Mouse (Mus musculus): ENCODE results near the gene Hras.
A peak's percentile ranks its signal among the peaks of the same experiment; 100 is the strongest.

Hras gene

DNA sequence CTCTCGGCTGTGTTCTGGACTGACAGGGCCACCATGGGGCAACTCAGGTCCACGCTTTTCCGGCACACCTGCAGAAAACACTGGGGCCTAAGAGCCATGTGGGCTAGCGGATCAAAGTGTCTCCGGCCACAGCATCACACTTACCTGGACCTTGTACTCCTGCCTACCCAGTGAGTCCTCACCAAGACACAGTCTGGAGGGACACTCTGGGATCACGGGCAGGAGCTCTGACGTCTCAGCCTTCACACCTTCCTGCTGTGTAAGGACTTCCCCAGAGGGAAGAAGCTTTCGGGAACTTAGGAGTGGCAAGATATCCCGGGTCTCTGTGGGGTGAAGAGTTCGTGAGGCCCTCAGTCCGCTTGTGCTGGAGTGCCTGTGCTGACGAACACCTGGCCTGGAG is 16.3 kb upstream of the Hras start:
- TF ChIP-seq NANOG (IDR thresholded peaks at IDR 0.05; ENCODE audit: borderline replicate concordance, low read length) (no peak), POU5F1 (IDR thresholded peaks at IDR 0.05; ENCODE audit: borderline replicate concordance, low read length) (no peak), CTCF (conservative IDR thresholded peaks at IDR 0.05; ENCODE audit: low read length) (no peak)
- H3K27me3 ChIP-seq (ENCODE audit: insufficient read depth, low read length), result no peaks in the 10 kb centered on the region
- no peaks in the 10 kb centered on the region for H3K9me3 ChIP-seq (ENCODE audit: low read length)
- no peak overlapping the region for H3K4me3 ChIP-seq (replicated peaks; ENCODE audit: low read length)
- peaks cover 23% of the 10 kb centered on the region for H3K36me3 ChIP-seq (ENCODE audit: insufficient read depth, low read length)
- peaks cover 43% of the 10 kb centered on the region for H3K4me1 ChIP-seq (replicated peaks; ENCODE audit: low read depth, low read length)

DNA sequence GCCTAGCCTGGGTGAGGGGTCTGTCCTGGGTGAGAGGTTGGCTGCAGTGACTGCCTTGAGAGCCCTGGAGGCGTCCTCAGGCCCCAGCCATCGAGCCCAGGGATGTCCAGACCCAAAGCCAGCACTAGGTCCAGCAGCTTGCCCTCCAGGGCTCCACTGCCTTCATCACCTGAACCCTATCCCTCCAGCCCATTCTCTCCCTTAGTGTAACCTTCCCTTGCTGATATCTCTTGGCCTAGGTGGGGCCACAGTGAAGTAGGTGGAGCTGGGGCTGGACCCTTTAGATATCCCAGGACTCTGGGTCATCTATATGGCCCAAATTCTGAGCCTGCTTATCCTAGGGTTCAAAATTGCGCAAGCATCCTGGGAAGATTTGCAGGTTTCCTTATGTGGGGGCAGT is 15.7 kb upstream of the Hras start:
- H3K27me3 ChIP-seq (ENCODE audit: insufficient read depth, low read length), result no peaks in the 10 kb centered on the region
- no peaks in the 10 kb centered on the region for H3K9me3 ChIP-seq (ENCODE audit: low read length)
- no peak overlapping the region for H3K4me3 ChIP-seq (replicated peaks; ENCODE audit: low read length)
- TF ChIP-seq NANOG (IDR thresholded peaks at IDR 0.05; ENCODE audit: borderline replicate concordance, low read length) (no peak), POU5F1 (IDR thresholded peaks at IDR 0.05; ENCODE audit: borderline replicate concordance, low read length) (no peak), CTCF (conservative IDR thresholded peaks at IDR 0.05; ENCODE audit: low read length) (no peak)
- H3K4me1 ChIP-seq (replicated peaks; ENCODE audit: low read depth, low read length), result peaks cover 37% of the 10 kb centered on the region
- H3K36me3 ChIP-seq (ENCODE audit: insufficient read depth, low read length), result peaks cover 23% of the 10 kb centered on the region

GRCm38 (mm10) chr7:141206182-141206937 is 12.6 kb upstream of the Hras start:
- peaks cover 11% of the 10 kb centered on the region for H3K4me1 ChIP-seq (replicated peaks; ENCODE audit: low read depth, low read length)
- H3K9me3 ChIP-seq (ENCODE audit: low read length), result no peaks in the 10 kb centered on the region
- TF ChIP-seq NANOG (IDR thresholded peaks at IDR 0.05; ENCODE audit: borderline replicate concordance, low read length) (no peak), CTCF (conservative IDR thresholded peaks at IDR 0.05; ENCODE audit: low read length) (no peak), POU5F1 (IDR thresholded peaks at IDR 0.05; ENCODE audit: borderline replicate concordance, low read length) (no peak)
- no peaks in the 10 kb centered on the region for H3K27me3 ChIP-seq (ENCODE audit: insufficient read depth, low read length)
- peaks cover 19% of the 10 kb centered on the region for H3K36me3 ChIP-seq (ENCODE audit: insufficient read depth, low read length)
- H3K4me3 ChIP-seq (replicated peaks; ENCODE audit: low read length), result no peak overlapping the region

DNA sequence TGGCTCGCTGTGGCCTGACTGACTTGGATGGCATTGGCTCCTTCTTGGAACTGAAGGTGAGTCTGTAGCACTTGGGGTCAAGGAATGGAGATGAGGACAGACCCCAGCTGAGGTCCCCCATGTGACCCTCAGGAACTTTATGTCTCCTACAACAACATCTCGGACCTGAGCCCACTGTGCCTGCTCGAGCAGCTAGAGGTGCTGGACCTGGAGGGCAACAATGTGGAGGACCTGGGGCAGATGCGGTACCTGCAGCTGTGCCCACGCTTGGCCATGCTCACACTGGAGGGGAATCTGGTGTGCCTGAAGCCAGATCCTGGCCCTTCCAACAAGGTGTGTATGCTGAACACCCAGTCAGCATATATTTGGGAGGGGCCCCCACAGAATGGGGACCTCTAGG is 11.7 kb upstream of the Hras start:
- peaks cover 6% of the 10 kb centered on the region for H3K4me1 ChIP-seq (replicated peaks; ENCODE audit: low read depth, low read length)

GRCm38 (mm10) chr7:141204546-141204945 is 10.7 kb upstream of the Hras start:
- Histone ChIP-seq H3K4me1 (replicated peaks; ENCODE audit: low read depth, low read length) (no peaks in the 10 kb centered on the region), H3K9me3 (ENCODE audit: low read length) (no peaks in the 10 kb centered on the region), H3K36me3 (ENCODE audit: insufficient read depth, low read length) (peaks cover 4% of the 10 kb centered on the region), H3K27me3 (ENCODE audit: insufficient read depth, low read length) (no peaks in the 10 kb centered on the region), H3K4me3 (replicated peaks; ENCODE audit: low read length) (no peak overlapping the region)
- no peak for TF ChIP-seq CTCF (conservative IDR thresholded peaks at IDR 0.05; ENCODE audit: low read length)
- no peak for TF ChIP-seq NANOG (IDR thresholded peaks at IDR 0.05; ENCODE audit: borderline replicate concordance, low read length)
- TF ChIP-seq POU5F1 (IDR thresholded peaks at IDR 0.05; ENCODE audit: borderline replicate concordance, low read length), result no peak

More for the DNA sequence above, 11.7 kb upstream of the Hras start:
- Histone ChIP-seq H3K9me3 (ENCODE audit: low read length) (no peaks in the 10 kb centered on the region), H3K27me3 (ENCODE audit: insufficient read depth, low read length) (no peaks in the 10 kb centered on the region), H3K36me3 (ENCODE audit: insufficient read depth, low read length) (peaks cover 14% of the 10 kb centered on the region), H3K4me3 (replicated peaks; ENCODE audit: low read length) (no peak overlapping the region)
- TF ChIP-seq POU5F1 (IDR thresholded peaks at IDR 0.05; ENCODE audit: borderline replicate concordance, low read length), result no peak
- TF ChIP-seq NANOG (IDR thresholded peaks at IDR 0.05; ENCODE audit: borderline replicate concordance, low read length), result no peak
- no peak for TF ChIP-seq CTCF (conservative IDR thresholded peaks at IDR 0.05; ENCODE audit: low read length)

DNA sequence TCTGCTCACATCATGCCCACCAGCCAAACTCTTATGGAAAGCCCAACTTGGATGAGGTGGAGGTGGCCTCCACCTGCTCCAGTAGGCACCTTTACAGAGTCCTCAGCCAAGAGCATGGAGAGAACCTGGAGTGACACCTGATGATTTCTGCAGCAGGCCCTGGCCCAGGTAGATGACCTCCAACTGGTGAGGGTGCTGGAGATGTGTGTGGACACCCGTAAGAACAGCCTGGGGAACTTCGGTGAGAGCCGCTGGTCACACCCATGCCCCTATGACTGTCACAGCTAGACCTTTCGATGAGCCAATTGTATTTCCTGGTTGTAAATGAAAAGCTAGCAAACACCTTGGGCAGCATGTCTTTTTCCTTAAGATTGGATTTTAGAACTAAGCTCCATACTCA is 4.3 kb upstream of the Hras start:
- peaks cover 7% of the 10 kb centered on the region; the same call in 1 of the 2 replicates for H3K36me3 ChIP-seq (ENCODE audit: insufficient read depth, low read length)
- H3K9me3 ChIP-seq (ENCODE audit: low read length), result no peaks in the 10 kb centered on the region
- TF ChIP-seq POU5F1 (IDR thresholded peaks at IDR 0.05; ENCODE audit: borderline replicate concordance, low read length) (no peak), CTCF (conservative IDR thresholded peaks at IDR 0.05; ENCODE audit: low read length) (no peak), NANOG (IDR thresholded peaks at IDR 0.05; ENCODE audit: borderline replicate concordance, low read length) (no peak)
- H3K4me1 ChIP-seq (replicated peaks; ENCODE audit: low read depth, low read length), result peaks cover 19% of the 10 kb centered on the region
- no peak overlapping the region for H3K4me3 ChIP-seq (replicated peaks; ENCODE audit: low read length)
- H3K27me3 ChIP-seq (ENCODE audit: insufficient read depth, low read length), result no peaks in the 10 kb centered on the region

GRCm38 (mm10) chr7:141196619-141197282 is 2.9 kb upstream of the Hras start:
- no peak overlapping the region for H3K4me3 ChIP-seq (replicated peaks; ENCODE audit: low read length)
- H3K36me3 ChIP-seq (ENCODE audit: insufficient read depth, low read length), result peaks cover 17% of the 10 kb centered on the region
- TF ChIP-seq NANOG (IDR thresholded peaks at IDR 0.05; ENCODE audit: borderline replicate concordance, low read length) (no peak), POU5F1 (IDR thresholded peaks at IDR 0.05; ENCODE audit: borderline replicate concordance, low read length) (no peak)

DNA sequence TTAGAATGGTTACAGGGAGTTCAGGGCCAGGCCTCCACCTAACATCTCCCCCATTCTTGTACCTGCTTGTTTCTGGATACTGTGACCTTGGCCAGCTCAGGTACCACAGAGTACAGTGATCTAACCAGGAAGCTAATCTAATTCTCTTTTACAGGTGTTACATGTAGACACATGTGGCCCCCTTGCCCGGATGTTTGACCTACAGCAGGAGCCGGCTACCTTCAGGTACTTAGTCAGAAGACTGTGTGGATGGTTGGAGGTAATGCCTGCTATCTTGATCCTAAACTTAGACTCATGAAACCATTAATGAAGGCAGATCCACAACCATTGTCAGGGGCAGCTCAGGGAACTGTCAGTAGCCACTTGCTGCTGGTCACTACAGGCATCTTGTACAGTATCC is 1.9 kb upstream of the Hras start:
- H3K36me3 ChIP-seq (ENCODE audit: insufficient read depth, low read length), result peaks cover 27% of the 10 kb centered on the region

More at GRCm38 (mm10) chr7:141196619-141197282, 2.9 kb upstream of the Hras start:
- Histone ChIP-seq H3K9me3 (ENCODE audit: low read length) (no peaks in the 10 kb centered on the region), H3K4me1 (replicated peaks; ENCODE audit: low read depth, low read length) (peaks cover 32% of the 10 kb centered on the region), H3K27me3 (ENCODE audit: insufficient read depth, low read length) (no peaks in the 10 kb centered on the region)

More for the DNA sequence above, 1.9 kb upstream of the Hras start:
- Histone ChIP-seq H3K27me3 (ENCODE audit: insufficient read depth, low read length) (no peaks in the 10 kb centered on the region), H3K9me3 (ENCODE audit: low read length) (no peaks in the 10 kb centered on the region), H3K4me3 (replicated peaks; ENCODE audit: low read length) (peak overlapping the region; percentile 96; the same call in 1 of the 2 replicates), H3K4me1 (replicated peaks; ENCODE audit: low read depth, low read length) (peaks cover 42% of the 10 kb centered on the region)
- no peak for TF ChIP-seq NANOG (IDR thresholded peaks at IDR 0.05; ENCODE audit: borderline replicate concordance, low read length)
- TF ChIP-seq CTCF (conservative IDR thresholded peaks at IDR 0.05; ENCODE audit: low read length), result no peak
- no peak for TF ChIP-seq POU5F1 (IDR thresholded peaks at IDR 0.05; ENCODE audit: borderline replicate concordance, low read length)

All from E14TG2a.4 (cell line).